Mouse (Mus musculus) embryo, embryonic 11.5 days (tissue): Measurements from ENCODE around the gene Man2c1.

Experiments
- DNase-seq: peaks from one replicate; pipeline ENCODE4 v3.0.0-alpha.2; 2012; ENCODE audit warnings: low read depth, low spot score

Gene Man2c1

DNA sequence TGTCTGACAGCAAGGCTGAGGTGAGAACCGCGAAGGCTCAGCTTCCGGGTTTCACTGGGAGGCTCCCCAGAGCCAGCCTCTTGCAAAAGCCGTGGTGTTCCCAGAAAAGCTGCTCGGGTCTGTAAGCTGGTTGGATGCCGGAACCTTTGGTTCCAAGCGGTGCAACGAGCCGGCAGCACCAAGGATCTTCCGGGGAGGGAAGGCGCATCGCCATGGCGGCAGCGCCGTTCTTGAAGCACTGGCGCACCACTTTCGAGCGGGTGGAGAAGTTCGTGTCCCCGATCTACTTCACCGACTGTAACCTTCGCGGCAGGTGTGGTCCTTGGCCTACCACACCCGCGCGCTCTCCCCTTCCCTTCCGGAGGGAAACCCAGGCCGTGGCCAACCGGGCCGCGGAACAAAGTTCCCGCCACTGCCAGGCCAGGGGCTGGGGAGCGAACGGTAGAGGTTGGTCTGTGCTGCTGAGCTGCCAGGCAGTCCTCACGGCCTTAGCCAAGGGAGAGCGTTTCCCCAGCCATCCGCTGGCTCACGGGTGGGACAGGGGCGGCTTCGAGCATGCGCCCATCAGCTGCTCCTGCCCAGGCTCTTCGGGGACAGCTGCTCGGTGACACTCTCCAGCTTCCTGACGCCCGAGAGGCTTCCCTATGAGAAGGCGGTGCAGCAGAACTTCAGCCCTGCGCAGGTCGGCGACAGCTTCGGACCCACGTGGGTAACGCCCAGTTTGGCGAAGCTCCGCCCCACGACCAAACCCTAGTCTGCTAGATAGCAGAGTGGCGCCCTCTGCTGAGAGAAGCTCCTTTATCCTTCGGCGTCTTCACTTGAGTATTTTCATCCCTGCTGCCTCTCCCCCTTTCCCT is at the start of gene Man2c1:
Gene Man2c1 (plus strand): TSS at position 114 of the 857 bp plus-strand sequence.
- DNase-seq, result peak; percentile 83

DNA sequence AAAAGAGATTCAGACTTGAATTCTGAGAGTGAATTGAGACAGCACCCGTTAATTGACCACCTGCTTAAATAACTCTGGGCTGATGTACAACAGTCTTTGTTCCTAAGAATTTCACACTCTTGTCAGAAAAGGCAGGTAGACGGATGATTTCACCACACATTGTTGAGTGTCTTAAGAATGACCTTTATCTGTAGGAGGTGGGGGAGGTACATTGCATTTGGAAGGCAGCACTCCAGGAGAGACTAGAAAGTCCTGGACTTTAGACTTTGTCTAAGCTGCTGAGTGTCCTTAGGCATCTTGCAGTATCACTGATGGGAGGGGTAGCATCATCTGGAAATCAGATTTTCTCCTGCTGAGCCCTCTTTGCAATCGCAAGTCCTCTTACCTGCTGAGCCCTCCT is 48.3 kb upstream of the Man2c1 start:
- DNase-seq, result no peak

DNA sequence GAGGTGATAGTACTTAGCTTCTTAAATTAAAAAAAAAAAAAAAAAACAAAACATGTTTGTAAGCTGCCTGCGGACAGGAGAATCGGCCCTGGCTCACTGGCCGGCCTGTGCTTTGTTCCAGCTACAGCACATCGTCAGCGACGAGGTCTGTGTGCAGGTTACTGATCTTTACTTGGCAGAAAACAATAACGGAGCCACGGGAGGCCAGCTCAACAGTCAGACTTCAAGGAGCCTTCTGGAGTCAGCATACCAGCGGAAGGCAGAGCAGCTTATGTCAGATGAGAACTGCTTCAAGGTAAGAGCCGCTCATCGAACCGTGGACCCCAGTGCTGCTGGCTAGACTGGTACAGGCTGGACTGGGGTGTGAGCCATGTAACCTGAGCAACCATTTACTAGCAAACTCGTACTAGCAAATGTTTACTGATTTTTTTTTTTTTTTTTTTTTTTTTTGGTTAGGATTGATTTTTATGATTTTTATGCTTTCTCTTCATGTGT is 13.2 kb upstream of the Man2c1 start:
- DNase-seq, result no peak

DNA sequence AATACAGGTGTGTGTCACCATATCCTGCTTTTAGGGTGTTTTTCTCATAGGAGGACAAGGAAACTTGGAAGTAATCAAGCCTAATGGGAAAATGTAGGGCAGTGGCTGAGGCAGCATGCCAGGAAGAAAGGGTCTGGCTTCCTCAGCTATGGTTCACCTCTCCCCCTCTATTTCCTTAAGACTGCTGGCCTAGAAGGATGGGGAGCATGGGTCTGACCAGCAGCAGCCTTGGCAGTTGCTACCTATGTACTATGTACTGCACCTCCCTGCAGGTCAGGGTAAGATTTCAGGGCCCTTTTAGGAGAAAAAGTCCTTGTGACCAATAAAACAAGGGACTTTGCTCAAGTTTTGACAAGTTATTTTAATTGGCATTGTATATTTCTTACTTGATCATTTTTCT is 849 bp upstream of the Man2c1 start:
- no peak for DNase-seq

DNA sequence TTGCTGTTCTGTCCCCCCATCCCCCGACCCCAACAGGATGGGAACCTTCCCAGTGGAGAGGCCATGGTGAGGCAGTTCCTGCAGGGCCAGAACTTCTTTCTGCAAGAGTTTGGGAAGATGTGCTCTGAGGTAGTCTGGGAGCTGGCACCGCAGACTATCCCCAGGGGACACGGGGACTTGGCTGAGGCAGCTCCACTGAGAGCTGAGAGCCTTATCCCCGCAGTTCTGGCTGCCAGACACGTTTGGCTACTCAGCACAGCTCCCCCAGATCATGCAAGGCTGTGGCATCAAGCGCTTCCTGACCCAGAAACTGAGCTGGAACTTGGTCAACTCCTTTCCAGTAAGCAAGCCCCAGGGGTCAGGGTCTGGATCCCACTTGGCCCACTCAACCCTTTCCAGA is 6.8 kb downstream of the Man2c1 start:
- no peak for DNase-seq

DNA sequence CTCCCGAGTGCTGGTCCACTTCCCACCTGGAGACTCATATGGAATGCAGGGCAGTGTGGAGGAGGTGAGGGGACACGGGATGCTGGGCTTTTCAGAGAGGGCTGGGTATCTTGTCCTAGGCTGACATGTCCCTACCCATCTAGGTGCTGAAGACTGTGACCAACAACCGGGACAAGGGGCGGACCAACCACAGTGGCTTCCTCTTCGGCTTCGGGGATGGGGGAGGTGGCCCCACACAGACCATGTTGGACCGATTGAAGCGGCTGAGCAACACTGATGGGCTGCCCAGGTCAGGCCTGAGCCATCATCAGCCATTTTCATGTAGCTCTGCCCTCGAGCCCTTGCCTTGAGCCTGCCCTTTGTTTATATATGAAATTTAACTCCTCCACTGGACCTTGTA is 7.3 kb downstream of the Man2c1 start:
- no peak for DNase-seq

DNA sequence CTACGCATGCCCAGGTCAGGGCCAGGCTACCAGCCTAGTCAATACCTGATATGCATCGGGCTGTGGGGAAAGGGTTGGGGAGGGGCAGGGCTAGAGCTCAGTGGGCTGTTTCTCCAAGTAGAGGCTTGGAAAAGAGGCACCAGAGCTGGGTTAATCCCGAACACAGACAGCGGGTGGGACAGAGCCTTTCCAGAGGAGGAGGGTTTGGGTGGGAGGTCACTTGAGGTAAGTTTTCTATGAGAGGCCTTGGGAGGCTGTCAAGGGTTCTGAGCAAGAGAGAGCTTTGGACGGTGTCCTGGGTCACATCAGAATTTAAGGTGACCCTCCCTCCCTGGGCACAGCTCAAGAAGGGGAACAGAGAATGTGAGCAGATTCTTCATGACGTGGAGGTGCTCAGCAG is 8.0 kb downstream of the Man2c1 start:
- DNase-seq, result no peak

DNA sequence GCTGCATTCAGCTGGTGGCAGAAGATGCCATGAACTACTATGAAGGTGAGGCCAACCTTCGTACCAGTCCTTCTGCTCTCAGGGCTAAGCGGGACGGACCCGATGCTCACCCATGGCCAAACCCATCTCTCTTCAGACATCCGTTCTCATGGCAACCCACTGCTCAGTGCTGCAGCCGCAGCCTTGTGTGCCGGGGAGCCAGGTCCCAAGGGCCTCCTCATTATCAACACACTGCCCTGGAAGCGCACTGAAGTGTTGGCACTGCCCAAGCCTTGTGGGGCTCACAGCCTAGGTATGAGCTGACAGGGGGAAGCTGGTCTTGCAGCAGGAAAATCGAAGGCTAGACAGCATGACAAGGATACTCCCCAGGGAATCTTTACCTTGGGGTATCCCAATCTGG is 8.6 kb downstream of the Man2c1 start:
- no peak for DNase-seq

DNA sequence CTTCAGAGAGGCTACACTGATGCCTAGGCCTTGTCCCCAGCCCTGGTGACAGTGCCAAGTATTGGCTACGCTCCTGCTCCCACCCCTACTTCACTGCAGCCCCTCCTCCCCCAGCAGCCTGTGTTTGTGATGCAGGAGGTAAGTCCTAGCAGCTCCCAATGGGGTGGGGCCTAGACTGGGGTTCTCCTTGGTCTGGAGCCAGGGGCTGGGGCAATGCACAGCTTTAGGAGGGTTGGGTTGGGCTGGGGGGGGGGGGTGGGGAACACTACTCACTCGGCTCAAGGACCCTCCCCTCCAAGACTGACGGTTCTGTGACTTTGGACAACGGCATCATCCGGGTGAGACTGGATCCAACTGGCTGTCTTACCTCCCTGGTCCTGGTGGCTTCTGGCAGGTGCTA is 9.1 kb downstream of the Man2c1 start:
- DNase-seq, result no peak

DNA sequence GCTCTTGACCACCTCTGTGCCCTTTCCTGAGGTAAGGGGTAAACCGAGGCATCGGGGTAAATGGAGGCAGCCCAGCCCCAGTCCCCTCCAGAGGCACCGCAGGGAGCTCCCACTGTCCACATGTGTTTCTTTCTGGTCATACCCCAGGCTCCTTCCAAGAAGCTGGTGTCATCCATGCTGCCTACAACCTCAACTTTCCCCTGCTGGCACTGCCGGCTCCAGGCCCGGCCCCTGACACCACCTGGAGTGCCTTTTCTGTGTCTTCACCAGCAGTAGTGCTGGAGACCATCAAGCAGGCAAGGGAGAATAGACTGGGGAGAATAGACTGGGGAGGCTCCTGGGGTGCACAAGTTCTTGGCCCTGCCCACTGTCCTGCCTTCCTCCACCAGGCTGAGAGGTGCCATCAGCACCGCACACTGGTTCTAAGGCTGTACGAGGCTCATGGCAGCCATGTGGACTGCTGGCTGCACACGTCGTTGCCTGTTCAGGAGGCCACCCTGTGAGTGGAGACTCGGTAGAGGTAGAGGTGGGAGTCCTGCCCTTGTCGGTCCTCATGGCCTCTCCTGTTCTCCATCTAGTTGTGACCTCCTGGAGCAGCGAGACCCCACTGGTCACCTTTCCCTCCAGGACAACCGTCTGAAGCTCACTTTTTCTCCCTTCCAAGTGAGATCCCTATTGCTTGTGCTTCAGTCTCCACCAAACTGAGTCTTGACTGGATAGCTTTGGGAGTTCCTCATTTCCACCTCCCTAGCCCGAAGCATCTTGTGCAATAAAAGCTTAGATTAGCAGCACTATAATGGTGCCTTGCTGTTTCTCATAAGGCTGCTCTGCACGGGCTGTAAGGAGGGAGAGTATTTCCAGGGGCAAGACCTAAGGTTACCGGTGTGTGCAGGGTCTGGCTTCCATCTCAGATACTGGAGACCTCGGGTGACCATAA is 11.2 kb downstream of the Man2c1 start:
- no peak for DNase-seq

DNA sequence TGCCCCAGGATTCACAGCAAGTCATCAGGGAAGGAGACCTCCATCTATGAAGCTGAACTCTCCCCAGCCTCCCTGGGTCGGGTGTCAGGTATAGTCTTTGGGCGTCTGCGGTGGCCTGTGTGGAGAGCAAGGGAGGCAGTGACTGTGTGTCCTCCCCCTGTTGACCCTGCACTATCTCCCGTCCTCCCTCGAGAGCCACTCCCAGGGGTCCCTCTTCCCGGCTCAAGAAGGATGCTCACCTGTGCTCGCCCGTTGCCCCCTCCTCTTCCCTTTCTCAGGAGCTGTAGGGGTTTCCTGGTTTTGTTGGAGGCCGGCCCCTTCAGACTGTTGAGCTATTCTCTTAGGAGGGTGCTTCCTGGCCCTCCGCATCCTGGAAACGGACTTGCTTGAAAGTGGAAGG is 12.7 kb downstream of the Man2c1 start:
- no peak for DNase-seq

DNA sequence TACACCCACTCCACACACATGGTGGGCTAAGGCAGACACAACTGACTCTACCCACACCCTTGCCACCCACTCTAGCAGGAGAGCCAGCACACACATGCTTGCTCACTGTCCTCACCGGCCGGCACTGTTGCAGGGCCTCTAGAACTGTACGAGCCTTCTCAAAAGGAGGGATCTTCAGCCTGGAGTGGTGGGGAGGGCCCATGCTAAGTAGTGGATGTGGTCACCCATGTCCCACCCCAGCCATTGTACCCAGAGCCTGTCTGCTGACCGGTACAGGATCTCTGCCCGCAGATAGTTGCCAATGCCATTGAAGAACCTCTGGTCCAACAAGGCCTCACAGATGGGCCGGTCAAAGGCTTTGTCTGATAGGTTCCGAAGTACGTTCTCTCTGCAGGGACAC is 14.3 kb downstream of the Man2c1 start:
- DNase-seq, result no peak

DNA sequence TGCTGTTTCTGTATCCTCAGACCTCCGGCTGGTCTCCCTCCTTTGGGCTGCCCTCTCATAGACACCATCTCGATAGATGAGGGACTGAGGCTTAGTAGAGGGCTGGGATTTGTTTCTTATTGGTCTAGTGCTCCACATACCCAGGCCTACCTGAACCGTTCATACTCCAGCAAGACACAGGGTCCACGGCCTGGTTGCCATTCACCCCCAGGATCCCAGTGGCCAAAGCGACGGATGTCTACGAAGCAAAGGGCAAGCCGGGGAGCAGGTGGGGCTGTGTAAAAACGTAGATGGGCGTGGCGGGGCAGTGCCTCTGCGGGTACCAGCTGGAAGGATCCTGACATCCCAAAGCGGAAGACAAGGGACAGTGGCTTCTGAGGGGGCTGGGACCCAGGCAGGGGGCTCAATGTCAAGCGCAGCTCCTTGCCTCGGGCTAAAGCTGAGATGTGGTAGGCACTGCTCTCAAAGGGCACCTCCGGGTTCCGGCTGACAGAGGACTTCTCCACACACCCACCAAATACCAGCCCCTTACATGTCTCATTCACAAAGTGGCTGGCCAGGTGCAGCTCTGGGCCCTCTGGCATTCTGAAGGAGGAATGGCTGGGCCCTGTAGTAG is 16.1 kb downstream of the Man2c1 start:
- no peak for DNase-seq

DNA sequence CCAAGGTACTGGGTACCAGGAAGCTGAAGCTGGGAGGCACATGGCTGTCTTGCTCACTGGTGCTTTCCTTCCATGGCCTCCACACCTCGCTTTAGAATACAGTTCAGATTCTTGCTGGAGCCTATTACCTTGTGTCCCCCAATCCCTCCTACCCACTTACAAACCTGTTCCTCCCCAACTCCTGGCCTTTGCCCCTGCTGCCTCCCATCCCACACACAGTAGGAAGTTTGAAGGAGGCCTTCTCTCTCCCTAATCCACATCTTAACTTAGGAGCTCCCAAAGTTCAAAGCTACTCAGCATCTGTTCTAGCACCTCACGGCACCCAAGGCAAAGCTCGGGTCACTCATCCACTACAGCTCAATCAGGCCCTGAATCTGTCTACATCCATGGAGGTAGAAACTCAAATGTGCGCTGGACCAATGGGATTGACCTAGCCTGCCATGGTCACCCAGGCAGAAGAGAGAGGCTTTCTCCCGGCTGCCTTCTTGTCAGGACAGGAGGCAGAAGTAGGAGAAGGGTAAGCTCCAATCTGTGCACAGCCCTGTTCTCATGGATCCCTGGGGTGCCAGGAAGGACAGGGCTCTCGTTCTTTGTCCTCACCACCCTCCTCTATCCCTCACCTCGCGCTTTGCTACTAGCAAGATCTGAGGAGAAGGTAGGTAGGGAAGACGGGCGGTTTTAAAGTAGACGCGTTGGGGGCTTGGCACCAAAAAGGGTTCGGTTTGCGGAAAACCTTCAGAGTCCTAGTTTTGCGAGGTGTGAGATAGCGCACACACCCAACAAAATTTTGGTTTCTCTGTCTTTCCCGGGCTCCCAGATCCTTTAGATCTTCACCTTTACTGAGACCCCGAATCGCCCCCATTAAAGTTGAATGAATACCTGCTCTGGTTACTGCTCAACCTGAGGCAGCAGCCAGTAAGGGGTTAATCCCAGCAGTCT is 17.0 kb downstream of the Man2c1 start:
- no peak for DNase-seq

DNA sequence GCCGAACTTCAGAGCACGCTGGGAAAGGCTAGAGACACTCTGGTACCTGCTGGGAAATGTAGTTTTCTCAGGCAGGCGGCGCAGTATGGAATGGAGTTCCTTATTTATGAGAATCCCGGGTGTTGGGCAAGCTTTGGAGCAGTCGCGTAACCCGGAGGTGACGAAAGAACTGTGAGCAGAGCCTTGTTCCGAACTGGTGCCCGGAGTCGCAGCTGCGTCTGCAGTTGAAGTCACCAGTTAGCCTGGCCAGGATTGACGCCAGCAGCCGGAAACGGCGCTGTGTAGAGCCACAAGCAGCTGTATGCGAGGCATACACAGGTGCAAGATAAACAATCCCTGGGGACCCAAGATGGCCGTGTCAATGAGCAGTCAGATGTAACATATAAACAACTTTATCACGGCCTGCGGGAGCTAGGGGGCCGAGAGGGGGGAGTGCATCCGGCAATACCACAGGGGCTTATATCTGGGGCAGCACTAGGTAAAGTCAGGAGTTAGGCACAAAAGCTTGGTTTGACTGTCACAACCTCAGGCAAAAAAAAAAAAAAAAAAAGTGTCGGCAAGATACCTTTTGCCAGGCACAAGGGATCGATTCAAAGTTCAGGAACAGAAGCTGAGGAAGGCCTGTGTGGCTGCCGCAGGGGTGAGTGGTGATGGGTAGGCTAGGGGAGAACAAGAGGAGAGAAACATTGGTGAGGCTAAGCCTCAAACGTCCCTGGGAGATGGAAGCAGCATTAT is 17.8 kb downstream of the Man2c1 start, which contains the start of gene Neil1:
Gene Neil1 (minus strand): TSS at position 162 of the 735 bp plus-strand sequence.
- DNase-seq, result peak; percentile 70

DNA sequence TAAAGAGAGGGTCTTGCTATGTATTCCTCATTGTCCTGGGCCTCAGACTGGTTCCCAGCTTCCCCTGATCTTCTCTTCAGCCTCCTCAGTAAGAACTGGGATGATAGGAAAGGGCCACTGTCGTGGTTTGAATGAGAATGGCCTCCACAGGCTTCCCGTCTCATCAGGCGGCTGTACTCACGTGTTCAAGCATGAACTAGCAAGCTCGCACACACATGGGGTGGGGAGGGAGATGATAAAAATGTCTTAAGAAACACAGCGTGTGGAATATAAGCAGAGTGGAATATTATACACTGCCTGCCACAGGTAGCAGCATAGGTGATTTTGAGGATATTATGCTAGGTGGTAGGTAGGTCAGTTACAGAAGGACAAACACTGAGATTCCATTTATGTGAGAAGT is 18.5 kb downstream of the Man2c1 start:
- DNase-seq, result no peak

DNA sequence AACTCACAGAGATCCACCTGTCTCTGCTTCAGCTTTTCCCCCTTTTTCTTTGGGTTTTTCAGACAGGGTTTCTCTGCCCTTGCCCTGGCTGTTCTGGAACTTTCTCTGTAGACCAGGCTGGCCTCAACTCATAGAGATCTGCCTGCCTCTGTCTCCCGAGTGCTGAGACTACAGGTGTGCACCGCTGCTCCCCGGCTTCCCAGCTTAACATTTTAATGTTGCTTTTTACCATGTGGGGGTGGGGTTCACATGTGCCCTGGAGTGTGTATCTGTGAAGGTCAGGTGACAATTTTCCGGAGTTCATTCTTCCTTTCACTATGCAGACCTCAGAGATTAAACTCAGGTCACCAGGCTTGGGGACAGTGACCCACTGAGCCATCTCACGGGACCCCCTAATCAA is 19.7 kb downstream of the Man2c1 start:
- no peak for DNase-seq

DNA sequence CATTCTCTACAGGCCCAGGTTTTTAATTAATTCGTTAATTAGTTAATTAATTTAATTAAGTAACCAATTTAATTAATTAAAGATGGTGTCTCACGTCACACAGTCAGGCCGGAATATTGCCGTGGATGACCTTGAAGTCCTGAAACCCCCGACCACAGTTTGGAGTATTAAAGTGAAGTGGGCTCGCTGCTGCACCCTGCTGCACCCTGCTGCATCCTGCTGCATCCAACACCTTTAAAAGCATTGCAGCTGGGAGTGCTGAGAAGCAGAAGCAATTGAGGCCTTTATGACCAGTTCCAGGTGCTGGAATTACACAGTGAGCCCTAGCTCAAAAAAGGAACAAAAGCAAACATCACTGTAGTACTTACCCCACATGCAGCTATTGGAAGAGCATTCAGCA is 21.8 kb downstream of the Man2c1 start:
- DNase-seq, result no peak

DNA sequence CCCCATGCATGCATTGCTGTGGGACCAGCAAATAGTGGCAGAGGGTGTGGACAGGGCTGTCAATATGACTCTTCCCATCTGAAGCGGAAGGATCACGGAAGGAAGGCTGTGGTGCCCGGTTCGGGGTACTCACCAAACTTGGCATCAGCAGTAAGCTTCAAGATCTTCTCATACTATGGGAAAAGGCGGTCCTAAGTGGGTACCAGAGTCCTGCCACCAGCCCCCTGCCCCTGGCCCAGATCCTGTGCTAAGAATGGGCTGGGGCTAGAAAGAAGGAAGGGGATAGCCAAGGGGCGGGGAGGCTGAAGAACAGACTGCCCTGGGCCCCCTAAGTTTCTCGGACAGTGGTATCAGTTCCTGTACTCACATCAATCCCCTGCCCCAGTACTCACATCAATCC is 25.9 kb downstream of the Man2c1 start:
- no peak for DNase-seq

DNA sequence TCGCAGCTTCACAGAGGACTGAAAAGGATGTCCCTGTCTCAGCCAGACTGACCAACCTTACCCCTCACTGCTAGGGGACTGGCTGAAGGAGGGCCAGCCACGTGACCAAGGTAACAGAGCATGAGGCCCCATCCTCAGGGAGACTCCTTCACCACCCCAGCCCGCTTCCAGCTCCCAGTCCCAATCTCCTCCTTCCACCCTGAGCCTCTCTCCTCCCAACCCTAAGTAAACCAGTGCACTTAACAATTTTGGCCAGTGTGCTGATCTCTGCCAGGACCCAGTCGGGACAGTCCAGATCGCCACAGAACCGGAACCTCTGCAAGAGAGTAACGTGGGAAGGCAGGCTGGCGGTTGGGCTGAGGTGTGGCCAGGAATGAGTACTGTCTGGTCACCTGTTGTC is 26.3 kb downstream of the Man2c1 start:
- DNase-seq, result no peak
